Mouse (Mus musculus) macrophage (primary cell): ENCODE data around the gene Tspan32. TPM values are rescaled to one million over a fixed set of nuclear protein-coding genes. Genes with fewer than 3 reads are reported as not detected.
A peak's percentile ranks its signal among the peaks of the same experiment; 100 is the strongest.

ENCODE experiments used
- H3K27ac ChIP-seq: fragments of 350-480 bp; formaldehyde crosslinking; 2 replicates; pipeline ENCODE4 v1.9.0; 2021
- H3K36me3 ChIP-seq: fragments of 350-480 bp; formaldehyde crosslinking; 2 replicates; pipeline ENCODE4 v1.9.0; 2021; ENCODE audit errors: inconsistent target
- H3K4me3 ChIP-seq: fragments of 350-480 bp; formaldehyde crosslinking; 2 replicates; pipeline ENCODE4 v1.9.0; 2021; ENCODE audit errors: inconsistent target
- H3K79me2 ChIP-seq: fragments of 350-480 bp; formaldehyde crosslinking; 2 replicates; pipeline ENCODE4 v1.9.0; 2021; ENCODE audit errors: inconsistent target
- WGBS: methylation state at CpG from one replicate; pipeline ENCODE4 v1.1.7; 2026; ENCODE audit warnings: inconsistent platforms; ENCODE audit not compliant: missing documents; 5-methylcytosine and 5-hydroxymethylcytosine counted together
- polyA plus RNA-seq: library from polyadenylated mRNA; stranded (reverse); fragments of 250-400 nt; gene quantifications from 3 replicates; pipeline ENCODE4 v1.2.4, GENCODE M21; 2018; ENCODE audit warnings: inconsistent platforms

The Tspan32 gene
- polyA plus RNA-seq, 1 experiment from 2014 or later: 12.2 TPM

- WGBS: 73% methylated on average over 2 of the region's 2 CpGs
- Histone ChIP-seq H3K36me3 (no peaks in the 10 kb centered on the region), H3K79me2 (peaks cover 32% of the 10 kb centered on the region), H3K4me3 (no peak overlapping the region), H3K27ac (no peak overlapping the region)
These were observed 46.5 kb downstream of the Tspan32 start for GRCm38 (mm10) chr7:143051316-143051715.

- Histone ChIP-seq H3K36me3 (no peaks in the 10 kb centered on the region), H3K79me2 (peaks cover 45% of the 10 kb centered on the region), H3K27ac (peak within 1 kb of the TSS; percentile 61), H3K4me3 (peak within 1 kb of the TSS; percentile 69)
- WGBS: 1% methylated on average over 37 of the region's 37 CpGs
These were observed 47.8 kb downstream of the Tspan32 start, which contains the start of gene Cd81 for GRCm38 (mm10) chr7:143052626-143053007. Gene Cd81 (plus strand): TSS chr7:143052739.

- H3K79me2 ChIP-seq: peaks cover 51% of the 10 kb centered on the region
- H3K4me3 ChIP-seq: peak overlapping the region; percentile 69
- H3K27ac ChIP-seq: peak overlapping the region; percentile 61
- 2% methylated on average over 46 of the region's 46 CpGs for WGBS
- no peaks in the 10 kb centered on the region for H3K36me3 ChIP-seq
These were observed 48.4 kb downstream of the Tspan32 start for GRCm38 (mm10) chr7:143053008-143053899.

GRCm38 (mm10) chr7:143053961-143054611, 49.2 kb downstream of the Tspan32 start:
- peak overlapping the region; percentile 44 for H3K27ac ChIP-seq
- 41% methylated on average over 11 of the region's 11 CpGs for WGBS
- peak overlapping the region; percentile 69 for H3K4me3 ChIP-seq
- peaks cover 57% of the 10 kb centered on the region for H3K79me2 ChIP-seq
- H3K36me3 ChIP-seq: no peaks in the 10 kb centered on the region

- 61% methylated on average over 3 of the region's 3 CpGs for WGBS
- Histone ChIP-seq H3K27ac (peak overlapping the region; percentile 44), H3K36me3 (no peaks in the 10 kb centered on the region), H3K4me3 (peak overlapping the region; percentile 69), H3K79me2 (peaks cover 57% of the 10 kb centered on the region)
These were observed 49.7 kb downstream of the Tspan32 start for GRCm38 (mm10) chr7:143054612-143054965.

- H3K27ac ChIP-seq: peak overlapping the region; percentile 44
- H3K79me2 ChIP-seq: peaks cover 62% of the 10 kb centered on the region
- H3K4me3 ChIP-seq: no peak overlapping the region; the same call in 1 of the 2 replicates
- no peaks in the 10 kb centered on the region for H3K36me3 ChIP-seq
- 63% methylated on average over 3 of the region's 3 CpGs for WGBS
These were observed 50.2 kb downstream of the Tspan32 start for GRCm38 (mm10) chr7:143055001-143055400.

- WGBS: 29% methylated on average over 9 of the region's 11 CpGs
- H3K4me3 ChIP-seq: no peak overlapping the region
- H3K27ac ChIP-seq: peak overlapping the region; percentile 44
- peaks cover 68% of the 10 kb centered on the region for H3K79me2 ChIP-seq
- H3K36me3 ChIP-seq: no peaks in the 10 kb centered on the region
These were observed 50.8 kb downstream of the Tspan32 start for GRCm38 (mm10) chr7:143055499-143056186.

- H3K27ac ChIP-seq: peak overlapping the region; percentile 86
- peaks cover 82% of the 10 kb centered on the region for H3K79me2 ChIP-seq
- WGBS: 63% methylated on average over 5 of the region's 5 CpGs
- H3K4me3 ChIP-seq: no peak overlapping the region
- no peaks in the 10 kb centered on the region for H3K36me3 ChIP-seq
These were observed 52.2 kb downstream of the Tspan32 start for GRCm38 (mm10) chr7:143057023-143057422.

GRCm38 (mm10) chr7:143057667-143058220, 52.9 kb downstream of the Tspan32 start:
- Histone ChIP-seq H3K4me3 (no peak overlapping the region), H3K79me2 (peaks cover 86% of the 10 kb centered on the region), H3K27ac (peak overlapping the region; percentile 86), H3K36me3 (no peaks in the 10 kb centered on the region)
- WGBS: 63% methylated on average over 9 of the region's 9 CpGs

GRCm38 (mm10) chr7:143058221-143058697, 53.4 kb downstream of the Tspan32 start:
- H3K4me3 ChIP-seq: no peak overlapping the region
- no peaks in the 10 kb centered on the region for H3K36me3 ChIP-seq
- H3K27ac ChIP-seq: peak overlapping the region; percentile 86
- 35% methylated on average over 5 of the region's 5 CpGs for WGBS
- H3K79me2 ChIP-seq: peaks cover 84% of the 10 kb centered on the region

GRCm38 (mm10) chr7:143059202-143059870, 54.5 kb downstream of the Tspan32 start:
- no peak overlapping the region for H3K4me3 ChIP-seq
- 17% methylated on average over 5 of the region's 5 CpGs for WGBS
- H3K36me3 ChIP-seq: no peaks in the 10 kb centered on the region
- H3K27ac ChIP-seq: peak overlapping the region; percentile 86
- H3K79me2 ChIP-seq: peaks cover 73% of the 10 kb centered on the region

- Histone ChIP-seq H3K36me3 (peaks cover 8% of the 10 kb centered on the region; the same call in 1 of the 2 replicates), H3K27ac (no peak overlapping the region), H3K79me2 (peaks cover 40% of the 10 kb centered on the region), H3K4me3 (no peak overlapping the region)
- 88% methylated on average over 2 of the region's 2 CpGs for WGBS
These were observed 57.9 kb downstream of the Tspan32 start for GRCm38 (mm10) chr7:143062704-143063103.

- Histone ChIP-seq H3K4me3 (no peak overlapping the region), H3K27ac (no peak overlapping the region), H3K79me2 (peaks cover 28% of the 10 kb centered on the region), H3K36me3 (peaks cover 8% of the 10 kb centered on the region; the same call in 1 of the 2 replicates)
- 94% methylated on average over 6 of the region's 6 CpGs for WGBS
These were observed 59.4 kb downstream of the Tspan32 start for GRCm38 (mm10) chr7:143064226-143064625.

- WGBS: 89% methylated on average over 2 of the region's 2 CpGs
- no peak overlapping the region for H3K27ac ChIP-seq
These were observed 60.8 kb downstream of the Tspan32 start for GRCm38 (mm10) chr7:143065692-143066091.

More at GRCm38 (mm10) chr7:143065692-143066091, 60.8 kb downstream of the Tspan32 start:
- Histone ChIP-seq H3K79me2 (peaks cover 29% of the 10 kb centered on the region), H3K4me3 (no peak overlapping the region), H3K36me3 (peaks cover 8% of the 10 kb centered on the region; the same call in 1 of the 2 replicates)
